Mouse (Mus musculus) induced T-regulatory cell, adult 2 months (primary cell): Measurements from ENCODE around the gene Susd1.

Experiments used
- DNase-seq: peaks from one replicate; pipeline ENCODE4 v3.0.0-alpha.2; 2012; ENCODE audit warnings: low read depth

Susd1 gene

GRCm38 (mm10) chr4:59437990-59438854 is at the start of gene Susd1:
Susd1 (minus strand) TSS chr4:59438633.
- DNase-seq, result peak; percentile 61

DNA sequence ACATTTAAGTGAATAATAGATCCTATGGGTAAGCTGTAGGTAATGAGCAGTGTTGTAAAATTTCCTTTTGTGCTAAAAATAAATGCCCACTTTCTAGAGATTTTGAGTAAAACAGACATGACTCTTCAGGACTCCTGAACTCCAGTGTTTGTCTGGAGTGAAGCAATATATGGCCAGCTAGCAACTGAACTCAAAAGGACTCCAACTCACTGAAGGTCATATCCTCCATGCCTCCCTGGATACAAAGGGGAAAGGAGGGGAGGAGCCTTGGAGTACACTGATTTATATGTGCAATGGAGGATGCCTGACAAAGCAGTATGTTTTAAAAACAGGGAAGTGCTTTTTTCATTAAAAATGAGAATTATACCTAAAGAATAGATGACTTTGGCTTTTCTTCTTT is 32.9 kb upstream of the Susd1 start:
- DNase-seq, result no peak

DNA sequence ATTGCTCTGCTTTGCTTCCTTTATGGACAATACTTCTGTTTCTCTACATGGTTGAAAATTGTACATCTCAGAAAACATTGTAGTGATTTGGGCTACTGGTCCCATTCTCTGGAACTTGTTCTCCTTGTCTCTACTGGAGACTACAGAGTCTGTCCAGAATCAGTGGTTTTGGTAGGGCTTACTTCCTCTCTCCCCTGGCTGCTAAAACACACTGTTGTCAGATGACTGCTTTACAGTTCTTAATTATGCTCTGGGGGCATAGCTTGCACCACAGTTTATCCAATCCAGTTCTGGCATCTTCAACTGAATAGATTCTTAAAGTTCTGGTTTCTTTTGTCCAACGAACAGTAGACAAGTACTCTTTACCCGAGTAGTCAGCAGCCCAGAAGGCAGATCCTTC is 27.0 kb upstream of the Susd1 start:
- no peak for DNase-seq

- no peak for DNase-seq
These were observed 26.2 kb upstream of the Susd1 start for GRCm38 (mm10) chr4:59464661-59465060.

- no peak for DNase-seq
These were observed 24.1 kb upstream of the Susd1 start for GRCm38 (mm10) chr4:59462494-59462893.

GRCm38 (mm10) chr4:59461116-59461727 is 22.8 kb upstream of the Susd1 start:
- DNase-seq, result no peak

DNA sequence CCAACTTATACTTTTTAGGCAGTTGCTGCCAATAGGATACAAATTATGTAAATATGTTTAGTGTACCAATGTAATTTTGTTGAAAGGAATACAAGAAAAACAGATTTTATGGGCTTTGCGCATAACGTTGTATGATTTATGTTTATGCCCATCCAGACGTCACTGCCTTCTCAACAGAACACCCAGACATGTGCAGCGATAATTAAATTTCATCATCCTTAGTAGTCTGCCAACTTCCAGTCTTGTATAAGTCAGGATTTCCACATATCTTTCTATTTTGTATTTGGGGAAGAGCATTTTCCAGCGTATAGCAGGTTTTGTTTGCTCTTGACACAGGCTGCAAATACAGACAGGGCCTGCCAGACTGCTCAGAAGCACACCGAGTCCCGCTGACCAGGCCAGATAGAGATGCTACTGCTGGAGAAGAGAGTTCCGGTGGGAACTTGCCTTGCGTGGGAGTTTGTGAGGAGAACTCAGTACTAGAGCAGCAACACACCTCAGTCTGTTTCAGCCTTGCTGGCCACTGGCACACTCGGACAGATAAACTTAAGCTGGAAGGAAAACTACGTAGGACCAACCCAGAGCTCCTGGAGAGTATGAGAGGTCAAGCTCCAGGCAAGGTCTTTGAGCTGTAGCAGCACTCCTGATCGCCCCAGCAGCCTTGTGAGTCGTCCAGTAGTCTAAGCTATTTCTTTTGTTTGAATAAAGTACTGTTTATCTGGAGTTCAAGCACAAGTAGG is 21.0 kb upstream of the Susd1 start:
- DNase-seq, result no peak

DNA sequence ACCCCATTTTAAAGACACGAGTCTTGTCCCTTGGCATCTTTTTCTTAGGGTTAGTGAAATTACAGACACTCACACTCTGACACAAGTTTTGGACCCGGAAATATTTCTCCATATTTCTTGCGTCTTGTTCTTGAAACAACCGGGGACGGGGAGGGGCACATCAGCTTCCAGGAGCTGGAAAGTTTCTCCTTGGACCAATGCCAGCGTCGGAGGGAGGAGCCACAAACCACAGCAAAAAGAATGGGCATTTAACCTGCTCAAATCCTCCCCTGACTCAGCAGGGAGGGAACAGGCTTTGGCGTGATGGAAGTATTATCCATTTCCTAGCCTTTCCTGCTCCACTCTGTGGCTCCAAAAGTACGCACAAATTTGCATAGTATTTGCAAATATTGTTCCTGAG is 19.5 kb upstream of the Susd1 start:
- DNase-seq, result no peak

- no peak for DNase-seq
These were observed 18.7 kb upstream of the Susd1 start for GRCm38 (mm10) chr4:59457091-59457490.

DNA sequence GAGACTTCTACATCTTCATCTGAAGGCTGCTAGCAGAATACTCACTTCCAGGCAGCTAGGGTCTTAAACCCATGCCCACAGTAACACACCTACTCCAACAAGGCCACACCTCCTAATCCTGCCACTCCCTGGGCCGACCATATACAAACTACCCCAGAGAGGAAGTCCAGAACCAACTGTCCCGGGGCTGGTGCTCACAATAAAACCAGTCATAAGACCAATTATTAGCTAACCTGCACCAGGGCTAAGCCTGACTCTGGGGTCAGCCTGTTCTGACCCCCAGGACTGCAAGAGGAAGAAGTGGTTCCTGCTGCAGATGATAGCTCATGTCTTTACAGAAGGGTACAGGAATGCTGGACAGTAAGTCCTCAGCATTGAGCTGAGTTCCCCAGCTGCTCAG is 17.0 kb upstream of the Susd1 start:
- no peak for DNase-seq

- no peak for DNase-seq
These were observed 15.6 kb upstream of the Susd1 start for GRCm38 (mm10) chr4:59454046-59454445.

DNA sequence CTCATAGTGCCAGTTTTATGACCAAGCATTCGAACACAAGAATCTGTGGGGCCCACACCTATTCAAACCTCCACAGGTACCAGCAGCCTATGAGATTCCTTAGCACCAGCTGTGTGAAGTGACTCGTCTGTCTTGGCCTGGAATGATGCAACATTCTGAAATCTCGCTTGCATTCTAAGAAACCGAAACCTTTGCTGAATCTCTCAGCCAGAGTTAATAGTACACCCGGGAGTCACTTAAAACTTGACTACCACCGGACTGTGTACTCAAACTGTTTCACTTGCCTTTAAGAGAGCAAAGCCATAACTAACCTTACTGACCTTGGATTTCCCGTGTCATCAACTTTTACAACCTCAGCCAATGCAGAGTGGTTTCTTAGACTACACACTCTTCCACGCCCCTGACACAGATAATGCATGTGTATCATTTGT is 14.1 kb upstream of the Susd1 start:
- DNase-seq, result no peak

DNA sequence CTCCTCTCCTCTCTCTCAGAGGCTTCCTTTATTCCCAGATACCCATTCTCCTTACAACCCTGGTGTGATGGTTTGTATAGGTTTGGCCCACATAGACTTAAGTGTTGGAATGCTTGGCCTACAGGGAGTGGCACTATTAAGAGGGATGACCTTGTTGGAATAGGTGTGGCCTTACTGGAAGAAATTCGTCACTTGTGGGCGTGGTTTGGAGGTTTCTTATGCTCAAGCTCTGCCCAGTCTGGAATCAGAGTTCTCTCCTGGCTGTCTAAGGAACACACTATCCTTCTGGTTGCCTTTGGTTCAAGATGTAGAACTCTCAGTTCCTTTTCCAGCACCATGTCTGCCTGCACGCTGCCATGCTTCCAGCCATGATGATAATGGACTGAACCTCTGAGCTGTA is 12.5 kb upstream of the Susd1 start:
- no peak for DNase-seq

DNA sequence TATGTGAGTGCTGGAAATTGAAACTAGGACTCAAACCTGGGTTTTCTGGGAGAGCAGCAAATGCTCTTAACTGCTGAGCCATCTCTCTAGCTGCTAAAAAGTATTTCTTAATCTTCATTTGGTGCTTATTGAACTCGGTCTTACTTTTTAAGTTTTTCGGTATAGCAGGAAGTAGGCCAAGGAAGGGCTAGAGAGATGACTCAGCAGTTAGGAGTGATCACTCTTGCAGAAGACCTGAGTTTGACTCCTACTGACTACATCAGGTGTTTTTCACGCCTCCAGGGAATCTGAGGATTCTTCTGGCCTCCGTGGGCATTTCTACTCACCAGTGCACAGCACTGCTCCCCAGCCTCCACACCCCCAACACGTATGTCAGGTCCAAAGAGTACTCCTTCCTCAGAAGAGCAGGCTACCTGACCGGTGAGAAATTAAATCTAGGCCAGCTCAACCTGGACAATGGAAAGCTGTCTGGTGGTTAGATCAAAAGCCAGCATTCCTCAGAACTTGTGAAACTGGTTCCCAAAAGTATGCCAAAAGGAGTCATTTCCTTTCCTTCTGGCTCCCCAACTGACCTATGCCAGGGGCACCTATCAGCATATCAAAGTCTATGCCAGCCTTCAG is 11.9 kb upstream of the Susd1 start:
- no peak for DNase-seq

DNA sequence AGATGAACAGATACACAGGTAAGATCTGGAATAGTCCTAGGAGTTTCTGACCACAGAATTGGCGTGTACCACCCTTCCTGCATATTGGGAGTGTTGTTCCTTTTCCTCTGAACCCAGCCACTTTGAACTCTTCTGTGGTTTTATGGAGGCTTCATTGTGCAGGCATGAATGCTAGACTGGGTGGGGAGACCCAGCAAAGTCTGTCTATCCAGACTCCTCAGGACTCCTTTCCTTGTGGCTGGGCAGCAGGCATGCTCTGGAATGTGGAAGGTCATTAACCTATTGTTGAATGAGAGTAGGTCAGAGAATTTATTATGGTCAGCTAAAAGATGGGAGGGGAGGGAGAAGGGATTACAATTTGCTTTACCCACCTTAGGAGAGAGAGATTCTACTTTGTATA is 8.9 kb upstream of the Susd1 start:
- DNase-seq, result no peak

- no peak for DNase-seq
These were observed 7.1 kb upstream of the Susd1 start for GRCm38 (mm10) chr4:59445516-59445915.

- DNase-seq, result no peak
These were observed 6.6 kb upstream of the Susd1 start for GRCm38 (mm10) chr4:59444994-59445393.

GRCm38 (mm10) chr4:59444085-59444484 is 5.7 kb upstream of the Susd1 start:
- DNase-seq, result no peak

DNA sequence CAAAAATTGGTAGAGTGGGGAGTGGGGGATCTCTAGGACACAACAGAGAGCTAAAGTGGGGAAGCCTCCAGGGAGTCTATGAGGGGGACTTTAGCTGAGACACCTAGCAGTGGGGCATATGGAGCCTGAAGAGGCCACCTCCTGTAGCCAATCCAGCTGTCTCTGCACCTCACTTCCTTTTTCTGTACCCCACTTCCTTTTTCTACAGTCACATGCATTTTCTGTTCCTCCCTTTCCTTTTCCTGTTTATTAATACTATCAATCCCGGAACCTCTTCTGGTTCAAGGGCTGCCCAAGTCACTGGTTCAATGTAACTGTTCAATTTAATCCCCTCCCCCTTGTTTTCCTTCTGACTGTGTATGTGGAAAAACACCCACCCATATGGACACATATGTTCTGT is 2.8 kb upstream of the Susd1 start:
- no peak for DNase-seq

DNA sequence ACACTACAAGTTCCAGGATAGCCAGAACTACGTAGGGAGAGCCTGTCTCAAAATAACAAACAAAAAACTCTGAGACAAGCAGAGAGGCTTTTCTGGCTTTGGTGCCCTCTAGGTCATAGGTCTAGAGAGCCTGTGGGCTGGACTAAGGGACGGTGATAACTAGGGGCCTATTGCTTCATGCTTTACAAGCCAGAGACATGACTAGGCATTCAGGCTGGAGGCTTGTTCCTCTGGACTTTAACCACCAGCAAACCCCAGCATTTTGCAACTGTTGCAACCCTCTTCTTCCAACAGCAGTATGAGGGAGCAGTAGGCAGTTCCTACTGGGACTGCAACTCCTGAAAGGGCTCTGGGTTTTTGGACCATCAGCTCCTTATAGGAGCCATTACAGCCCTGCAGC is 1.5 kb upstream of the Susd1 start:
- no peak for DNase-seq

DNA sequence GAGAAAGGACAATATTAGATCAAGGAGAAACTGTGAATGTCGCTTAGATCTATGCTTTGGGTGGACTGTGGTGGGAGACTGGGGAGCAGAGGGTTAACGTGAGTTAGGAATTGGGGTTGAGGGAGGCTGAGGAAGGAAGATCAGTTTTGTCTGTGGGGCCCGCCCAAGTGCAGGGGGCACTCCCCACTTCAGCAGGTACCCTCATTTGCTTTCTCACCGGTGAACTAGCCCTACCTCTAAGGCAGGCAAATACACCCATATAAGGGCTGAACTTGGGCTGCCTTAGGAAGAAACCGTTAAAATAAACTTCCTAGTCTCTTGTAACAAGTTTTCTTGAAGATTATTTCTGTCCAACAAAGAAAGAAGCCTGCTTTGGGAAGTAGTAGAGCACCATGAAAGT is 608 bp upstream of the Susd1 start:
- no peak for DNase-seq

DNA sequence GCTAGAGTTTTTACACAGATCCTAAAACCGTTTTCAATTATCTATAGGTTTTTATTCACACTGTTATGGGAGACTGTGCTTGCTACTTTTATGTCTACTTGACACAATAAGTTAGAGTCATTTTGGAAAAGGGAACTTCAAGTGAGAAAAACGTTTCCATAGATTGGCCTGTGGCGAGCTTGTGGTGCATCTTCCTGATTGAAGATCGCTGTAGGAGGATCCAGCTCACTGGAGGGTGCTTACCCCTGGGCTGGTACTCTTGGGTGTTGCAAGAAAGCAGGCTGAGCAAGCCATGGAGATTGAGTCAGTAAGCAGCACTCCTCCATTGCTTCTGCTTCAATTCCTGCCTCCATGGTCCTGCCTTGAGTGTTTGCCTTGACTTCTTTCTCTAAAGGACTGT is 2.5 kb downstream of the Susd1 start:
- no peak for DNase-seq

DNA sequence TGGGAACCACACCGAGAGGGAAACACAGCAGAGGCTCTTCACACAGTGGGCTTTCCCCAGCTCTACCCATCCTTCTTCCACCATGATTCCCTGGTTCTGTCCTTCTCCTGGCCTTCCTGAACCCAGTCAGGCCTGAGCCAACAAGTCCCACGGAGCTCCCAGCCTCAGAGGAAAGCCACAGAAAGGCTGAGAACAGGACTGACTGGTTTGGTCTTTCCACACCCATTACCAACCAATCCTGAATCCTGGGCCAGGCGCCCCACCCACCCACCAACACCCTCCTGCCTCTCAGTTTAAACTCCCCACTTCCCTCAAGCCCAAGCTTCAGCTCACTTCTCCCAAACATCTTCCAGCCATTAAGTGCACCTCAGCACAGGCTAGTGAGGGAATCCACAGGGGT is 4.4 kb downstream of the Susd1 start:
- no peak for DNase-seq
